Mouse (Mus musculus): ENCODE measurements around the gene C1qtnf5. TPM values are rescaled to one million over a fixed set of nuclear protein-coding genes. Genes with fewer than 3 reads are reported as not detected.

The C1qtnf5 gene
- polyA plus RNA-seq, 1 experiment from 2014 or later, result 2.7 TPM

- H3K9me3 ChIP-seq (ENCODE audit: control insufficient read depth, low read length), result no peaks in the 10 kb centered on the region
- 20% methylated on average over 2 of the region's 2 CpGs for WGBS
- H3K27me3 ChIP-seq (replicated peaks; ENCODE audit: control insufficient read depth, insufficient read depth, low read length), result peaks cover 15% of the 10 kb centered on the region
- H3K4me3 ChIP-seq (ENCODE audit: low read length), result peak overlapping the region; percentile 75
- H3K4me1 ChIP-seq (ENCODE audit: control insufficient read depth, insufficient read depth, low read length), result peaks cover 45% of the 10 kb centered on the region
- peak overlapping the region; percentile 85 for H3K27ac ChIP-seq (ENCODE audit: low read length)
- no peak for ATAC-seq
- H3K4me2 ChIP-seq (ENCODE audit: low read depth, low read length), result peak overlapping the region; percentile 95
- H3K9ac ChIP-seq (ENCODE audit: low read depth, low read length), result peak overlapping the region; percentile 75
- H3K36me3 ChIP-seq (ENCODE audit: control insufficient read depth, insufficient read depth, low read length), result no peaks in the 10 kb centered on the region
These were observed 26.2 kb downstream of the C1qtnf5 start for GRCm38 (mm10) chr9:44133287-44133686.

- peak within 1 kb of the TSS; percentile 75 for H3K4me3 ChIP-seq (ENCODE audit: low read length)
- H3K9ac ChIP-seq (ENCODE audit: low read depth, low read length), result peak within 1 kb of the TSS; percentile 75
- ATAC-seq, result peak; percentile 27
- H3K4me1 ChIP-seq (ENCODE audit: control insufficient read depth, insufficient read depth, low read length), result peaks cover 39% of the 10 kb centered on the region
- H3K27me3 ChIP-seq (replicated peaks; ENCODE audit: control insufficient read depth, insufficient read depth, low read length), result peaks cover 15% of the 10 kb centered on the region
- no peaks in the 10 kb centered on the region for H3K9me3 ChIP-seq (ENCODE audit: control insufficient read depth, low read length)
- peak within 1 kb of the TSS; percentile 85 for H3K27ac ChIP-seq (ENCODE audit: low read length)
- H3K4me2 ChIP-seq (ENCODE audit: low read depth, low read length), result peak within 1 kb of the TSS; percentile 95
- H3K36me3 ChIP-seq (ENCODE audit: control insufficient read depth, insufficient read depth, low read length), result no peaks in the 10 kb centered on the region
- under 1% methylated on average over 51 of the region's 55 CpGs for WGBS
These were observed 27.2 kb downstream of the C1qtnf5 start, which contains the start of gene Mcam for GRCm38 (mm10) chr9:44134101-44134850. Gene Mcam, plus strand, starts transcription at chr9:44134469.

DNA sequence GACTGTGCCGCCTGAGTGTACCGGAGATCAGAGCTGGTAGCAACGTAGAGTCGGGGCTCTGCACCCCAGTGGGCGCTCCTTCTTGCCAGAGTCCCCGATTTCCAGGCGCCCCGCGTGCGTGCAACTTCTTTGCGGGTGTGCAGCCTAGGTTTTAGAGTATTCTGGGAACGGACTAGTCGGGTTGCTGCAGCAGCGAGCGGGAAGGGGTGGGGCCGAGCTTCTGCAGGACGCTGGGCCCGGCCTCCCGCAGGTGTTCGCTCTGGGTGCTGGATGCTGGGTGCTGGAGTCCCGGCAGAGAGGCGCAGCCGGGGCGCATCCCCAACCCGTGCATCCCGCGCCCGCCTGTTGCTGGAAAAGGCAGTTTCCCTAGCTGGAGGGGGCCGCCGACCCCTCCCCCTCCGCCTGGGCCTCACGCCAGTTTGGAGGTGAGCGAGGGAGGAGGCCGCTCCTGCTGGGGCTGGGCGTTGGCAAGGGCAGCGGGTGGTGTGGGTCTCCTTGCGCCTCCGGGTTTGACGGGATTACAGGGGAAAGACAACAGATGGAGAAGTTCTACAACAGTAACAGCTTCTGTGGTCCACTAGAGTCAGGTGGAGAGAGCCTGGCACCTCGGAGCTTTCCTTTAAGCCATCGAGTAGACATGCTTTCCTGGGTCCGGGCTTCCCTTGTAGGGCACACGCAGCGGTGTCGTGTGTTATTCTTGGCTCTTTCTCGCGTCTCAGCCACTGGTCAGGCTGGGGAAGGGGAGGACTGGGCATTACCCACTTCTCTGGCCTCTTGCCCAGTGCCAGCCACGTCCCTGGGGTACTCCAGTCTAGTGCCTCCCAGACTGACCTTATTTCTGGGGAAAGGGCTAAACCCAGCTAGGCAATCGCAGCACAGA lies 28.0 kb downstream of the C1qtnf5 start:
- no peaks in the 10 kb centered on the region for H3K9me3 ChIP-seq (ENCODE audit: control insufficient read depth, low read length)
- peak overlapping the region; percentile 77 for H3K27ac ChIP-seq (ENCODE audit: low read length)
- peaks cover 39% of the 10 kb centered on the region for H3K4me1 ChIP-seq (ENCODE audit: control insufficient read depth, insufficient read depth, low read length)
- WGBS, result 3% methylated on average over 49 of the region's 49 CpGs
- H3K4me3 ChIP-seq (ENCODE audit: low read length), result peak overlapping the region; percentile 75
- peak overlapping the region; percentile 95 for H3K4me2 ChIP-seq (ENCODE audit: low read depth, low read length)
- no peaks in the 10 kb centered on the region for H3K36me3 ChIP-seq (ENCODE audit: control insufficient read depth, insufficient read depth, low read length)
- H3K27me3 ChIP-seq (replicated peaks; ENCODE audit: control insufficient read depth, insufficient read depth, low read length), result peaks cover 15% of the 10 kb centered on the region
- peak; percentile 24; the same call in 1 of the 2 replicates for ATAC-seq
- peak overlapping the region; percentile 75 for H3K9ac ChIP-seq (ENCODE audit: low read depth, low read length)

GRCm38 (mm10) chr9:44135731-44136411 lies 28.8 kb downstream of the C1qtnf5 start:
- ATAC-seq, result peak; percentile 22; the same call in 1 of the 2 replicates
- H3K9me3 ChIP-seq (ENCODE audit: control insufficient read depth, low read length), result no peaks in the 10 kb centered on the region
- 42% methylated on average over 7 of the region's 7 CpGs for WGBS
- peak overlapping the region; percentile 75 for H3K4me3 ChIP-seq (ENCODE audit: low read length)
- H3K27ac ChIP-seq (ENCODE audit: low read length), result peak overlapping the region; percentile 77
- peak overlapping the region; percentile 75 for H3K9ac ChIP-seq (ENCODE audit: low read depth, low read length)
- H3K4me2 ChIP-seq (ENCODE audit: low read depth, low read length), result peak overlapping the region; percentile 95
- peaks cover 32% of the 10 kb centered on the region for H3K4me1 ChIP-seq (ENCODE audit: control insufficient read depth, insufficient read depth, low read length)
- no peaks in the 10 kb centered on the region for H3K36me3 ChIP-seq (ENCODE audit: control insufficient read depth, insufficient read depth, low read length)
- peaks cover 15% of the 10 kb centered on the region for H3K27me3 ChIP-seq (replicated peaks; ENCODE audit: control insufficient read depth, insufficient read depth, low read length)

DNA sequence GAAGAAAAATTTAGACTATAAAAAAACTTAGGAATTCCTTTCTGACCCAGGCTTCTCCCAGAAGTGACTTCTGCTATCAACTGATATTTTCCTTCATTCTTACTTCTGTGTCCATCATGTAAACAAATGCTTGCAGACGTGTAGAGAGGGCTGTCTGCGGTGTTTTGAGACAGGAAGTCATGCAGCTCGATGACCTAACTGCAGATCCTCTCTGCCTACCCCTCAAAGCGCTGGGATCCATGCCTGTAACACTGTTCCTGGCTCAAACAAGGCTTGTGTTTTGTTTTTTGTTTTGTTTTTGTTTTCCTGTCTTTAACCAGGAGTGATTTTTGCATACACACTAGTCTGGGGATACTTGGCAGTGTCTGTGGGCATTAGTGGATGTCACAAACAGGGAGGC lies 30.8 kb downstream of the C1qtnf5 start:
- Histone ChIP-seq H3K27ac (ENCODE audit: low read length) (no peak overlapping the region; the same call in 1 of the 2 replicates), H3K36me3 (ENCODE audit: control insufficient read depth, insufficient read depth, low read length) (no peaks in the 10 kb centered on the region), H3K9me3 (ENCODE audit: control insufficient read depth, low read length) (no peaks in the 10 kb centered on the region), H3K4me2 (ENCODE audit: low read depth, low read length) (no peak overlapping the region), H3K4me3 (ENCODE audit: low read length) (no peak overlapping the region), H3K27me3 (replicated peaks; ENCODE audit: control insufficient read depth, insufficient read depth, low read length) (peaks cover 10% of the 10 kb centered on the region), H3K4me1 (ENCODE audit: control insufficient read depth, insufficient read depth, low read length) (peaks cover 29% of the 10 kb centered on the region), H3K9ac (ENCODE audit: low read depth, low read length) (no peak overlapping the region)
- WGBS, result 44% methylated on average over 4 of the region's 4 CpGs
- ATAC-seq, result no peak

DNA sequence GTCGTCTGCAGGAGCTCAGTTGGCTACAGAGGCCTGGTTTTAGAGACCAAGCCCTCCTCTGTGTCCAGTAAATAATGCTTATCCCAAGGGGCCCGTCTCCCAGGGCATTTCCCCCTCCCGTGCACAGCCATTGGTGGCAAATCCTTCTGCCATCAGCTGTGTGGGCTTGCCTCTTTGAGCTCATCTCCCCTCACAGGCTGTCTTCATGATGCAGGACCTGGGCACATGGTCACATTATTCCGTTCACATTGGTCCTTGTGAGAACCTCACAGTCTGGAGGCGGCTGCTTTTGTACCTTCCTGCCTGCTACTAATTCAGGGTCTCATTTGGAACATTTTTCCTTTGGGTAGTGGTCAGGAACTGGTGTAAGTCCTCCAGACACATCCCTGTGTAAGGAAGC lies 34.9 kb downstream of the C1qtnf5 start:
- H3K27me3 ChIP-seq (replicated peaks; ENCODE audit: control insufficient read depth, insufficient read depth, low read length), result no peaks in the 10 kb centered on the region
- ATAC-seq, result no peak
- H3K27ac ChIP-seq (ENCODE audit: low read length), result no peak overlapping the region
- no peaks in the 10 kb centered on the region for H3K9me3 ChIP-seq (ENCODE audit: control insufficient read depth, low read length)
- no peak overlapping the region for H3K4me2 ChIP-seq (ENCODE audit: low read depth, low read length)
- no peaks in the 10 kb centered on the region for H3K36me3 ChIP-seq (ENCODE audit: control insufficient read depth, insufficient read depth, low read length)
- H3K4me3 ChIP-seq (ENCODE audit: low read length), result no peak overlapping the region
- WGBS, result 65% methylated on average over 5 of the region's 5 CpGs
- no peak overlapping the region for H3K9ac ChIP-seq (ENCODE audit: low read depth, low read length)
- no peaks in the 10 kb centered on the region for H3K4me1 ChIP-seq (ENCODE audit: control insufficient read depth, insufficient read depth, low read length)

GRCm38 (mm10) chr9:44143421-44143820 lies 36.4 kb downstream of the C1qtnf5 start:
- H3K4me3 ChIP-seq (ENCODE audit: low read length), result no peak overlapping the region
- no peak for ATAC-seq
- H3K4me2 ChIP-seq (ENCODE audit: low read depth, low read length), result no peak overlapping the region
- H3K4me1 ChIP-seq (ENCODE audit: control insufficient read depth, insufficient read depth, low read length), result no peaks in the 10 kb centered on the region
- no peaks in the 10 kb centered on the region for H3K9me3 ChIP-seq (ENCODE audit: control insufficient read depth, low read length)
- no peaks in the 10 kb centered on the region for H3K27me3 ChIP-seq (replicated peaks; ENCODE audit: control insufficient read depth, insufficient read depth, low read length)
- H3K36me3 ChIP-seq (ENCODE audit: control insufficient read depth, insufficient read depth, low read length), result no peaks in the 10 kb centered on the region
- WGBS, result 82% methylated on average over 5 of the region's 5 CpGs
- no peak overlapping the region for H3K9ac ChIP-seq (ENCODE audit: low read depth, low read length)
- no peak overlapping the region for H3K27ac ChIP-seq (ENCODE audit: low read length)

- Histone ChIP-seq H3K4me2 (ENCODE audit: low read depth, low read length) (no peak overlapping the region), H3K4me1 (ENCODE audit: control insufficient read depth, insufficient read depth, low read length) (no peaks in the 10 kb centered on the region), H3K4me3 (ENCODE audit: low read length) (no peak overlapping the region), H3K36me3 (ENCODE audit: control insufficient read depth, insufficient read depth, low read length) (no peaks in the 10 kb centered on the region), H3K9ac (ENCODE audit: low read depth, low read length) (no peak overlapping the region), H3K27me3 (replicated peaks; ENCODE audit: control insufficient read depth, insufficient read depth, low read length) (no peaks in the 10 kb centered on the region), H3K9me3 (ENCODE audit: control insufficient read depth, low read length) (no peaks in the 10 kb centered on the region), H3K27ac (ENCODE audit: low read length) (no peak overlapping the region)
- peak; percentile 60 for ATAC-seq
- 44% methylated on average over 7 of the region's 8 CpGs for WGBS
These were observed 37.1 kb downstream of the C1qtnf5 start for GRCm38 (mm10) chr9:44144023-44144717.
